Mouse (Mus musculus) lung, postnatal 4 days (tissue): Measurements from ENCODE around the gene Wnk4.
"Not testable (repeated sequence)": the region's sequence is repeated elsewhere in the genome, so short reads cannot be mapped to it uniquely, and the experiment has no call there.

Experiments
- DNase-seq, 2 experiments: peaks; one replicate each; pipeline ENCODE4 v3.0.0; 2021

Gene Wnk4

DNA sequence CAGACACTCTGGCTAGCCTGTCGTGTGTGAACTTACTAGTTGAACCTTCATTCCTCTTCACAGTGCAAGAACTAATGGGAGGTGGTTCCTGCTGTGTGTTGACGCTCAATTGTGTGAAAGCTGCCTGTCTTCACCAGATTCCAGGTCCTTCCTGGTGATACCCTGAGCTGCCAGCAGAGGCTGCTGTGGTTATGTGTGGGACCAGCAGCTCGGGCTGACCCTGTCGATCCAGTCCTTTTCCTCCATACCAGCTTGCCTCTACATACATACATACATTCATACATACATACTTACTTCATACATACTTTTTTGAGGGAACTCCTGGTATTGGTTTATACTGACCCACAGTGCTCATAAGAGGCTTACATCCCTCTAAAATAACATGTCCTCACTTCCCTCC is 63.2 kb downstream of the Wnk4 start:
- DNase-seq, result peak; percentile 73 to 79

DNA sequence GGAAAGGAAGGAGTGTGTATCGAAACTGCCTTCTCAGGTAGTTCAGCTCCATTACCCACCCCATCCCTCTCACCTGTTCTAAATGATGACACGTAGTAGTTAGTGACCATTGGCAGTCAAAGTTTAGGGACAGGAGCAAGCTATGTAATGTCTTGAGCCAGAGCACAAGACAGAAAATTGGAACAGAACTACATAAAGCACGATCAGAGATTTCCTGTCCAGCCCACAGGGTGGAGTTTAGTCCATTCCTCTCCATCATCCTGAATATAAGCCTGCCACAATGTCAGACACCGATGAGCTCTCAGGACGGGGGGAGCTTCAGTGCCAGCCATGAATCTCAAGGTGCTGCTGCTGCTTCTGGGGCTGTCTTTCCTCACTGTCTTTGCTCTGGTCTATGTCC is 64.4 kb downstream of the Wnk4 start, which contains the start of gene Aoc2:
Aoc2 (plus strand) TSS at position 301 of the 400 bp plus-strand sequence.
- no peak for DNase-seq

DNA sequence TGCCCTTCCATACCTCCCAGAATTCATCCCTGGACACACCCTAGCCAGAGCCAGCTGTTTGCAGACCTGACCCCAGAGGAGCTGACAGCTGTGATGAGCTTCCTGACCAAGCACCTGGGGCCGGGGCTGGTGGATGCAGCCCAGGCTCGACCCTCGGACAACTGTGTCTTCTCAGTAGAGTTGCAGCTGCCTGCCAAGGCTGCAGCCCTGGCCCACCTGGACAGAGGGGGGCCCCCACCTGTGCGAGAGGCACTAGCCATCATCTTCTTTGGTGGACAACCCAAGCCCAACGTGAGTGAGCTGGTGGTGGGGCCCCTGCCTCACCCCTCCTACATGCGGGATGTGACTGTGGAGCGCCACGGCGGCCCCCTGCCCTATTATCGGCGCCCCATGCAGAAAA is 64.8 kb downstream of the Wnk4 start:
- not testable (repeated sequence) for DNase-seq

DNA sequence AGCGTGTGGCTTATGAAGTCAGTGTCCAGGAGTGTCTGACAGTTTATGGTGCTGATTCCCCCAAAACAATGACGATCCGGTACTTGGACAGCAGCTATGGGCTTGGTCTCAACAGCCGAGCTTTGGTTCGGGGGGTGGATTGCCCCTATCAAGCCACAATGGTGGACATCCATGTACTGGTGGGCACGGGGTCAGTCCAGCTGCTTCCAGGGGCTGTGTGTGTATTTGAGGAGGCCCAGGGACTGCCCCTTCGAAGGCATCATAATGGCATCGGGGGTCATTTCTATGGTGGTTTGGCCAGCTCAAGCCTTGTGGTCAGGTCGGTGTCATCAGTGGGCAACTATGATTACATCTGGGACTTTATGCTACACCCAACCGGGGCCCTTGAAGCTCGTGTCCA is 65.8 kb downstream of the Wnk4 start:
- no peak for DNase-seq
